Mouse (Mus musculus) limb, embryonic 15.5 days (tissue): ENCODE data around the gene Arsj. TPM values are rescaled to one million over a fixed set of nuclear protein-coding genes. Genes with fewer than 3 reads are reported as not detected.

Experiments used
- ATAC-seq: fragments of 200-750 bp; cut with Nextera tagmentation; 2 replicates; pipeline ENCODE4 v1.8.0; 2017; ENCODE audit warnings: low read depth, moderate TSS enrichment; ENCODE audit not compliant: insufficient number of reproducible peaks, low FRiP score, low TSS enrichment
- H3K27ac ChIP-seq: fragments of 300-500 bp; sonication (generic); 2 replicates; pipeline ENCODE4 v1.5.1; 2015; ENCODE audit warnings: moderate library complexity, mild to moderate bottlenecking, inconsistent platforms
- H3K27me3 ChIP-seq: fragments of 300-500 bp; sonication (generic); 2 replicates; pipeline ENCODE4 v1.6.1; 2015; ENCODE audit warnings: inconsistent platforms
- H3K36me3 ChIP-seq: fragments of 300-500 bp; sonication (generic); 2 replicates; pipeline ENCODE4 v1.6.1; 2015; ENCODE audit warnings: inconsistent platforms
- H3K4me1 ChIP-seq: fragments of 300-500 bp; sonication (generic); 2 replicates; pipeline ENCODE4 v1.6.1; 2015; ENCODE audit warnings: inconsistent platforms
- H3K4me2 ChIP-seq: fragments of 300-500 bp; sonication (generic); 2 replicates; pipeline ENCODE4 v1.6.1; 2015; ENCODE audit warnings: mild to moderate bottlenecking, inconsistent platforms
- H3K4me3 ChIP-seq: fragments of 300-500 bp; sonication (generic); 2 replicates; pipeline ENCODE4 v1.5.1; 2015; ENCODE audit warnings: mild to moderate bottlenecking, inconsistent platforms
- H3K9ac ChIP-seq: fragments of 300-500 bp; sonication (generic); 2 replicates; pipeline ENCODE4 v1.6.1; 2015; ENCODE audit warnings: inconsistent platforms
- H3K9me3 ChIP-seq: fragments of 300-500 bp; sonication (generic); 2 replicates; pipeline ENCODE4 v1.6.1; 2016; ENCODE audit warnings: inconsistent platforms
- WGBS: fragments of 180-500 bp; shearing (Covaris S2); methylation state at CpG from one replicate; pipeline ENCODE4 v1.1.7; 2015; 5-methylcytosine and 5-hydroxymethylcytosine counted together
- polyA plus RNA-seq: library from polyadenylated mRNA; unstranded; fragments of >200 nt; fragmentation: Nextera tagmentation; extraction: Ambion mirVana; gene quantifications from 2 replicates; pipeline ENCODE4 v1.2.1, GENCODE M21; 2015

The Arsj gene
- polyA plus RNA-seq: 7.3 and 8.2 TPM in 2 replicates

GRCm38 (mm10) chr3:126363568-126364505, at the start of gene Arsj:
Gene Arsj (plus strand): TSS chr3:126363684.
- peak within 1 kb of the TSS; percentile 55 for H3K4me3 ChIP-seq
- ATAC-seq: peak; percentile 71
- H3K4me2 ChIP-seq: peak within 1 kb of the TSS; percentile 70
- no peaks in the 10 kb centered on the region for H3K27me3 ChIP-seq
- 9% methylated on average over 41 of the region's 41 CpGs for WGBS
- H3K36me3 ChIP-seq: no peaks in the 10 kb centered on the region
- H3K27ac ChIP-seq: peak within 1 kb of the TSS; percentile 43; the same call in 1 of the 2 replicates
- peaks cover 23% of the 10 kb centered on the region for H3K4me1 ChIP-seq
- H3K9ac ChIP-seq: peak within 1 kb of the TSS; percentile 51
- H3K9me3 ChIP-seq: no peaks in the 10 kb centered on the region

GRCm38 (mm10) chr3:126324872-126325498, 38.5 kb upstream of the Arsj start:
- H3K27me3 ChIP-seq: no peaks in the 10 kb centered on the region
- no peaks in the 10 kb centered on the region for H3K36me3 ChIP-seq
- 34% methylated on average over 4 of the region's 4 CpGs for WGBS
- no peak for ATAC-seq
- H3K4me3 ChIP-seq: no peak overlapping the region
- no peaks in the 10 kb centered on the region for H3K9me3 ChIP-seq
- no peak overlapping the region for H3K4me2 ChIP-seq
- H3K4me1 ChIP-seq: no peaks in the 10 kb centered on the region
- no peak overlapping the region for H3K9ac ChIP-seq
- no peak overlapping the region for H3K27ac ChIP-seq

GRCm38 (mm10) chr3:126325891-126326627, 37.4 kb upstream of the Arsj start:
- Histone ChIP-seq H3K4me2 (no peak overlapping the region), H3K27ac (no peak overlapping the region), H3K4me1 (no peaks in the 10 kb centered on the region), H3K4me3 (no peak overlapping the region), H3K36me3 (no peaks in the 10 kb centered on the region), H3K9me3 (no peaks in the 10 kb centered on the region), H3K27me3 (no peaks in the 10 kb centered on the region), H3K9ac (no peak overlapping the region)
- WGBS: 42% methylated on average over 4 of the region's 4 CpGs
- ATAC-seq: no peak

- no peaks in the 10 kb centered on the region for H3K9me3 ChIP-seq
- no peaks in the 10 kb centered on the region for H3K27me3 ChIP-seq
- H3K36me3 ChIP-seq: no peaks in the 10 kb centered on the region
- no peak overlapping the region for H3K4me3 ChIP-seq
- H3K4me1 ChIP-seq: no peaks in the 10 kb centered on the region
- H3K9ac ChIP-seq: no peak overlapping the region
- H3K4me2 ChIP-seq: no peak overlapping the region
- no peak overlapping the region for H3K27ac ChIP-seq
- ATAC-seq: no peak
- 62% methylated on average over 2 of the region's 2 CpGs for WGBS
Observed at GRCm38 (mm10) chr3:126326628-126327325, 36.7 kb upstream of the Arsj start.

GRCm38 (mm10) chr3:126335329-126335728, 28.2 kb upstream of the Arsj start:
- Histone ChIP-seq H3K4me1 (no peaks in the 10 kb centered on the region), H3K36me3 (no peaks in the 10 kb centered on the region), H3K4me3 (no peak overlapping the region), H3K27ac (no peak overlapping the region), H3K4me2 (no peak overlapping the region), H3K9me3 (no peaks in the 10 kb centered on the region), H3K9ac (no peak overlapping the region), H3K27me3 (no peaks in the 10 kb centered on the region)
- no peak for ATAC-seq
- 37% methylated on average over 4 of the region's 4 CpGs for WGBS

- no peaks in the 10 kb centered on the region for H3K27me3 ChIP-seq
- H3K9me3 ChIP-seq: no peaks in the 10 kb centered on the region
- 85% methylated on average over 1 of the region's 1 CpGs for WGBS
- no peak overlapping the region for H3K4me3 ChIP-seq
- no peak overlapping the region for H3K27ac ChIP-seq
- no peaks in the 10 kb centered on the region for H3K36me3 ChIP-seq
- H3K4me2 ChIP-seq: no peak overlapping the region
- no peak overlapping the region for H3K9ac ChIP-seq
- no peak for ATAC-seq
- no peaks in the 10 kb centered on the region for H3K4me1 ChIP-seq
Observed at GRCm38 (mm10) chr3:126344745-126345144, 18.7 kb upstream of the Arsj start.

- H3K4me2 ChIP-seq: no peak overlapping the region
- no peak overlapping the region for H3K9ac ChIP-seq
- no peaks in the 10 kb centered on the region for H3K9me3 ChIP-seq
- no peaks in the 10 kb centered on the region for H3K27me3 ChIP-seq
- no peak overlapping the region for H3K4me3 ChIP-seq
- no peak overlapping the region for H3K27ac ChIP-seq
- H3K36me3 ChIP-seq: no peaks in the 10 kb centered on the region
- no peak for ATAC-seq
- H3K4me1 ChIP-seq: peaks cover 15% of the 10 kb centered on the region
- WGBS: 21% methylated on average over 1 of the region's 1 CpGs
Observed at GRCm38 (mm10) chr3:126359760-126360159, 3.7 kb upstream of the Arsj start.

GRCm38 (mm10) chr3:126362392-126362791, 1.1 kb upstream of the Arsj start:
- Histone ChIP-seq H3K9me3 (no peaks in the 10 kb centered on the region), H3K4me1 (peaks cover 22% of the 10 kb centered on the region), H3K4me2 (no peak overlapping the region), H3K36me3 (no peaks in the 10 kb centered on the region), H3K27ac (no peak overlapping the region), H3K27me3 (no peaks in the 10 kb centered on the region), H3K9ac (no peak overlapping the region), H3K4me3 (no peak overlapping the region)
- no peak for ATAC-seq
- 66% methylated on average over 2 of the region's 2 CpGs for whole genome bisulfite sequencing

GRCm38 (mm10) chr3:126362931-126363525, 456 bp upstream of the Arsj start:
- Histone ChIP-seq H3K9me3 (no peaks in the 10 kb centered on the region), H3K4me2 (peak overlapping the region; percentile 70; the same call in 1 of the 2 replicates), H3K27ac (no peak overlapping the region), H3K36me3 (no peaks in the 10 kb centered on the region), H3K27me3 (no peaks in the 10 kb centered on the region), H3K4me3 (peak overlapping the region; percentile 55), H3K9ac (no peak overlapping the region), H3K4me1 (peaks cover 23% of the 10 kb centered on the region)
- ATAC-seq: no peak
- 75% methylated on average over 11 of the region's 11 CpGs for WGBS

GRCm38 (mm10) chr3:126364555-126364954, 1.1 kb downstream of the Arsj start:
- ATAC-seq: no peak
- no peaks in the 10 kb centered on the region for H3K9me3 ChIP-seq
- H3K4me3 ChIP-seq: peak overlapping the region; percentile 55
- no peaks in the 10 kb centered on the region for H3K36me3 ChIP-seq
- 0 out of 2 replicates have a peak overlapping the region, but pooled peaks have one; percentile 51 for H3K9ac ChIP-seq
- peaks cover 23% of the 10 kb centered on the region for H3K4me1 ChIP-seq
- WGBS: 80% methylated on average over 7 of the region's 7 CpGs
- H3K4me2 ChIP-seq: peak overlapping the region; percentile 70
- H3K27ac ChIP-seq: no peak overlapping the region
- H3K27me3 ChIP-seq: no peaks in the 10 kb centered on the region

GRCm38 (mm10) chr3:126370571-126370970, 7.1 kb downstream of the Arsj start:
- no peak for ATAC-seq
- Histone ChIP-seq H3K9me3 (no peaks in the 10 kb centered on the region), H3K4me1 (peaks cover 10% of the 10 kb centered on the region), H3K9ac (no peak overlapping the region), H3K27me3 (no peaks in the 10 kb centered on the region), H3K27ac (no peak overlapping the region), H3K4me3 (no peak overlapping the region), H3K4me2 (no peak overlapping the region), H3K36me3 (no peaks in the 10 kb centered on the region)
